ENCODE assay signal across 13 mouse cellular contexts in genomic region chr17:34571875-34572274, GRCm38 (mm10). TPM values are rescaled to one million over a fixed set of nuclear protein-coding genes. Genes with fewer than 3 reads are reported as not detected.
A peak's percentile ranks its signal among the peaks of the same experiment; 100 is the strongest.
DNase-seq lines count a peak whose midpoint lies in the region; ATAC-seq and TF ChIP-seq lines count a peak whose summit lies in the region.
"Had no signal": no experiment of that assay in that cellular context is flagged by ENCODE, and none has a peak within 500 bp of the region (broad histone marks: within the 10 kb centered on the region; RNA-seq: fewer than 3 reads in every experiment).

No protein-coding gene starts in this region.

- no peak overlapping the region for H3K27ac ChIP-seq in hindbrain, embryonic 10.5 days
- H3K27ac ChIP-seq in hindbrain, embryonic 12.5 days, result no peak overlapping the region
- H3K27ac ChIP-seq in thymus, adult 2 months (ENCODE audit: control insufficient read depth, insufficient read depth, low read length), result no peak overlapping the region
- no peak overlapping the region for H3K27ac ChIP-seq in midbrain, embryonic 14.5 days (replicated peaks; ENCODE audit: low read depth, low read length)
- H3K27ac ChIP-seq: embryonic facial prominence, embryonic 12.5 days; hindbrain, embryonic 14.5 days; lung, embryonic 15.5 days; neural tube, embryonic 12.5 days had no signal

- no peak for DNase-seq in hindbrain, embryonic 10.5 days (ENCODE audit: low spot score)
- DNase-seq in thymus, adult 2 months, result peak; percentile 38
- DNase-seq in thymus, postnatal 0 days (ENCODE audit: low spot score), result no peak
- no peak for DNase-seq in c-Kit-positive CD71-positive TER-119-positive erythroid progenitor cells, embryonic 14.5 days (ENCODE audit: low spot score)
- DNase-seq in neural tube, embryonic 10.5 days (ENCODE audit: extremely low spot score, low spot score), result no peak
- DNase-seq in midbrain, embryonic 14.5 days, result no peak

- H3K4me3 ChIP-seq in hindbrain, embryonic 10.5 days, result peak overlapping the region; percentile 16
- no peak overlapping the region for H3K4me3 ChIP-seq in hindbrain, embryonic 12.5 days
- no peak overlapping the region for H3K4me3 ChIP-seq in thymus, adult 2 months (ENCODE audit: control insufficient read depth, insufficient read depth, low read length)
- no peak overlapping the region for H3K4me3 ChIP-seq in midbrain, embryonic 14.5 days (replicated peaks; ENCODE audit: low read depth, low read length)
- H3K4me3 ChIP-seq: embryonic facial prominence, embryonic 12.5 days; lung, embryonic 15.5 days; neural tube, embryonic 12.5 days had no signal

- no peaks in the 10 kb centered on the region for H3K36me3 ChIP-seq in hindbrain, embryonic 10.5 days
- H3K36me3 ChIP-seq in hindbrain, embryonic 12.5 days, result no peaks in the 10 kb centered on the region
- H3K36me3 ChIP-seq in thymus, adult 2 months (ENCODE audit: control insufficient read depth, insufficient read depth, low read length), result no peaks in the 10 kb centered on the region
- no peaks in the 10 kb centered on the region for H3K36me3 ChIP-seq in midbrain, embryonic 14.5 days (ENCODE audit: control insufficient read depth, insufficient read depth, low read length)
- H3K36me3 ChIP-seq: embryonic facial prominence, embryonic 12.5 days; lung, embryonic 15.5 days; neural tube, embryonic 12.5 days had no signal

- no peak overlapping the region for H3K4me2 ChIP-seq in hindbrain, embryonic 12.5 days (replicated peaks)
- no peak overlapping the region for H3K4me2 ChIP-seq in midbrain, embryonic 14.5 days (ENCODE audit: low read length)
- H3K4me2 ChIP-seq: embryonic facial prominence, embryonic 12.5 days; hindbrain, embryonic 14.5 days; lung, embryonic 15.5 days; neural tube, embryonic 12.5 days had no signal

- peak; percentile 83; the same call in 1 of the 2 replicates for TF ChIP-seq CTCF in thymus, adult 2 months (IDR thresholded peaks at IDR 0.05; ENCODE audit: borderline replicate concordance, control insufficient read depth, extremely low read depth, insufficient read depth, low read length, poor library complexity)

- 12% methylated on average over 5 of the region's 5 CpGs for WGBS in hindbrain, embryonic 10.5 days
- WGBS in hindbrain, embryonic 12.5 days, result 15% methylated on average over 5 of the region's 5 CpGs
- WGBS in thymus, adult 2 months, result 36% methylated on average over 5 of the region's 5 CpGs
- 15% methylated on average over 5 of the region's 5 CpGs for WGBS in midbrain, embryonic 14.5 days

- no peak for TF ChIP-seq POLR2A in thymus, adult 2 months (IDR thresholded peaks at IDR 0.05; ENCODE audit: control insufficient read depth, extremely low read depth, insufficient read depth, low read length, poor library complexity)

- H3K4me1 ChIP-seq in hindbrain, embryonic 10.5 days (replicated peaks), result peaks cover 16% of the 10 kb centered on the region
- H3K4me1 ChIP-seq in hindbrain, embryonic 12.5 days, result no peaks in the 10 kb centered on the region
- no peaks in the 10 kb centered on the region for H3K4me1 ChIP-seq in thymus, adult 2 months (replicated peaks; ENCODE audit: control insufficient read depth, insufficient read depth, low read length)
- H3K4me1 ChIP-seq in midbrain, embryonic 14.5 days (ENCODE audit: control insufficient read depth, insufficient read depth, low read length), result no peaks in the 10 kb centered on the region
- H3K4me1 ChIP-seq: embryonic facial prominence, embryonic 12.5 days had no signal

- ATAC-seq in hindbrain, embryonic 12.5 days (ENCODE audit: low FRiP score), result no peak
- ATAC-seq in granulocyte monocyte progenitor cell, adult 5-6 weeks (replicated peaks; ENCODE audit: poor library complexity, severe bottlenecking), result peak; percentile 41
- no peak for ATAC-seq in midbrain, embryonic 14.5 days (ENCODE audit: low FRiP score, low TSS enrichment)
- ATAC-seq: Patski had no signal

- peaks cover 10% of the 10 kb centered on the region for H3K27me3 ChIP-seq in hindbrain, embryonic 10.5 days (ENCODE audit: insufficient read depth, poor library complexity, severe bottlenecking)
- H3K27me3 ChIP-seq in hindbrain, embryonic 12.5 days, result 0 out of 2 replicates have a peak, but pooled peaks cover 6% of the 10 kb centered on the region
- H3K27me3 ChIP-seq in thymus, adult 2 months (ENCODE audit: control insufficient read depth, insufficient read depth, low read length), result no peaks in the 10 kb centered on the region
- no peaks in the 10 kb centered on the region; the same call in 1 of the 2 replicates for H3K27me3 ChIP-seq in midbrain, embryonic 14.5 days (ENCODE audit: control insufficient read depth, insufficient read depth, low read length)
- H3K27me3 ChIP-seq: lung, embryonic 15.5 days; neural tube, embryonic 12.5 days had no signal

- H3K9ac ChIP-seq in hindbrain, embryonic 12.5 days, result no peak overlapping the region
- no peak overlapping the region for H3K9ac ChIP-seq in midbrain, embryonic 14.5 days (replicated peaks; ENCODE audit: low read length)
- H3K9ac ChIP-seq: embryonic facial prominence, embryonic 12.5 days; hindbrain, embryonic 14.5 days; lung, embryonic 15.5 days; neural tube, embryonic 12.5 days had no signal

- H3K9me3 ChIP-seq in hindbrain, embryonic 10.5 days, result no peaks in the 10 kb centered on the region
- H3K9me3 ChIP-seq in hindbrain, embryonic 12.5 days (replicated peaks), result no peaks in the 10 kb centered on the region
- no peaks in the 10 kb centered on the region for H3K9me3 ChIP-seq in midbrain, embryonic 14.5 days (ENCODE audit: control insufficient read depth, low read length)
- H3K9me3 ChIP-seq: embryonic facial prominence, embryonic 12.5 days; lung, embryonic 15.5 days; neural tube, embryonic 12.5 days had no signal

RNA-seq across cellular contexts. Expression of gene Notch4, which starts 7.8 kb away (rescaled TPM):
- polyA plus RNA-seq in hindbrain, embryonic 10.5 days (2016; fragmentation: Nextera tagmentation; extraction: Ambion mirVana), result 9.1 and 12.5 TPM in 2 replicates
- 8.9 and 13.1 TPM in 2 replicates for polyA plus RNA-seq in hindbrain, embryonic 12.5 days (2016; fragmentation: Nextera tagmentation; extraction: Ambion mirVana)
- polyA plus RNA-seq in thymus, adult 2 months (2012; rRNA removed), result 6.1 and 8.6 TPM in 2 replicates
- polyA plus RNA-seq in thymus, postnatal 0 days (2015; fragmentation: Nextera tagmentation; extraction: Ambion mirVana), result 1.4 and 2.0 TPM in 2 replicates
- total RNA-seq in granulocyte monocyte progenitor cell, adult 5-6 weeks (2014; fragmentation: Nextera tagmentation), result 0.17 and 0.43 TPM in 2 replicates
- 0.31 and 0.52 TPM in 2 replicates for total RNA-seq in granulocyte monocyte progenitor cell, adult 5-6 weeks (2017)
- 9.9 and 10.3 TPM in 2 replicates for polyA plus RNA-seq in midbrain, embryonic 14.5 days (2014; fragmentation: Nextera tagmentation; extraction: Ambion mirVana)

RNA-seq across cellular contexts. Expression of gene Gpsm3, which starts 17.7 kb away (rescaled TPM):
- 8.1 and 8.4 TPM in 2 replicates for polyA plus RNA-seq in hindbrain, embryonic 10.5 days (2016; fragmentation: Nextera tagmentation; extraction: Ambion mirVana)
- 3.5 and 4.3 TPM in 2 replicates for polyA plus RNA-seq in hindbrain, embryonic 12.5 days (2016; fragmentation: Nextera tagmentation; extraction: Ambion mirVana)
- polyA plus RNA-seq in thymus, adult 2 months (2012; rRNA removed), result 208 and 222 TPM in 2 replicates
- 228 and 241 TPM in 2 replicates for polyA plus RNA-seq in thymus, postnatal 0 days (2015; fragmentation: Nextera tagmentation; extraction: Ambion mirVana)
- 64.1 and 75.3 TPM in 2 replicates for total RNA-seq in granulocyte monocyte progenitor cell, adult 5-6 weeks (2014; fragmentation: Nextera tagmentation)
- total RNA-seq in granulocyte monocyte progenitor cell, adult 5-6 weeks (2017), result 11.5 and 23.4 TPM in 2 replicates
- polyA plus RNA-seq in midbrain, embryonic 14.5 days (2014; fragmentation: Nextera tagmentation; extraction: Ambion mirVana), result 2.3 and 4.3 TPM in 2 replicates

RNA-seq across cellular contexts. Expression of gene Pbx2, which starts 19.2 kb away (rescaled TPM):
- 17.7 and 17.8 TPM in 2 replicates for polyA plus RNA-seq in hindbrain, embryonic 10.5 days (2016; fragmentation: Nextera tagmentation; extraction: Ambion mirVana)
- polyA plus RNA-seq in hindbrain, embryonic 12.5 days (2016; fragmentation: Nextera tagmentation; extraction: Ambion mirVana), result 17.9 and 18.7 TPM in 2 replicates
- 144 and 146 TPM in 2 replicates for polyA plus RNA-seq in thymus, adult 2 months (2012; rRNA removed)
- 10.4 and 13.3 TPM in 2 replicates for polyA plus RNA-seq in thymus, postnatal 0 days (2015; fragmentation: Nextera tagmentation; extraction: Ambion mirVana)
- total RNA-seq in granulocyte monocyte progenitor cell, adult 5-6 weeks (2014; fragmentation: Nextera tagmentation), result 21.1 and 29.7 TPM in 2 replicates
- 25.1 and 34.4 TPM in 2 replicates for total RNA-seq in granulocyte monocyte progenitor cell, adult 5-6 weeks (2017)
- 12.8 and 13.5 TPM in 2 replicates for polyA plus RNA-seq in midbrain, embryonic 14.5 days (2014; fragmentation: Nextera tagmentation; extraction: Ambion mirVana)

RNA-seq across cellular contexts. Expression of gene Ager, which starts 25.8 kb away (rescaled TPM):
- 2.0 and 2.7 TPM in 2 replicates for polyA plus RNA-seq in hindbrain, embryonic 10.5 days (2016; fragmentation: Nextera tagmentation; extraction: Ambion mirVana)
- polyA plus RNA-seq in hindbrain, embryonic 12.5 days (2016; fragmentation: Nextera tagmentation; extraction: Ambion mirVana), result 1.9 and 2.9 TPM in 2 replicates
- polyA plus RNA-seq in thymus, adult 2 months (2012; rRNA removed), result 13.4 and 18.8 TPM in 2 replicates
- 2.5 and 4.0 TPM in 2 replicates for polyA plus RNA-seq in thymus, postnatal 0 days (2015; fragmentation: Nextera tagmentation; extraction: Ambion mirVana)
- 1.3 and 1.9 TPM in 2 replicates for total RNA-seq in granulocyte monocyte progenitor cell, adult 5-6 weeks (2014; fragmentation: Nextera tagmentation)
- total RNA-seq in granulocyte monocyte progenitor cell, adult 5-6 weeks (2017), result 1.3 and 2.0 TPM in 2 replicates
- polyA plus RNA-seq in midbrain, embryonic 14.5 days (2014; fragmentation: Nextera tagmentation; extraction: Ambion mirVana), result 1.2 and 1.4 TPM in 2 replicates

RNA-seq across cellular contexts. Expression of gene Rnf5, which starts 31.6 kb away (rescaled TPM):
- polyA plus RNA-seq in hindbrain, embryonic 10.5 days (2016; fragmentation: Nextera tagmentation; extraction: Ambion mirVana), result 202 and 223 TPM in 2 replicates
- 214 and 228 TPM in 2 replicates for polyA plus RNA-seq in hindbrain, embryonic 12.5 days (2016; fragmentation: Nextera tagmentation; extraction: Ambion mirVana)
- polyA plus RNA-seq in thymus, adult 2 months (2012; rRNA removed), result 140 and 175 TPM in 2 replicates
- polyA plus RNA-seq in thymus, postnatal 0 days (2015; fragmentation: Nextera tagmentation; extraction: Ambion mirVana), result 135 and 144 TPM in 2 replicates
- total RNA-seq in granulocyte monocyte progenitor cell, adult 5-6 weeks (2014; fragmentation: Nextera tagmentation), result 52.2 and 64.9 TPM in 2 replicates
- total RNA-seq in granulocyte monocyte progenitor cell, adult 5-6 weeks (2017), result 13.8 and 15.2 TPM in 2 replicates
- 223 and 269 TPM in 2 replicates for polyA plus RNA-seq in midbrain, embryonic 14.5 days (2014; fragmentation: Nextera tagmentation; extraction: Ambion mirVana)

Comparison
In these comparisons a context has a peak if more than half of its experiments do, and no peak if none do; other contexts are left out.
1. RNA of gene Gpsm3, which starts 17.7 kb away (polyA plus RNA-seq): 228 to 241 TPM in thymus, postnatal 0 days and 208 to 222 TPM in thymus, adult 2 months; 8.1 to 8.4 TPM in hindbrain, embryonic 10.5 days, 2.3 to 4.3 TPM in midbrain, embryonic 14.5 days and 3.5 to 4.3 TPM in hindbrain, embryonic 12.5 days; every median in the first group is over 10 times any median in the second.